Mouse (Mus musculus) skeletal muscle tissue, postnatal 0 days (tissue): Measurements from ENCODE around the gene Baiap2. TPM values are rescaled to one million over a fixed set of nuclear protein-coding genes. Genes with fewer than 3 reads are reported as not detected.

ENCODE experiments used
- microRNA counts: library from miRNA; unstranded; fragments of <30 nt; microRNA quantifications from one replicate; lab custom pipeline; 2015
- microRNA-seq, 2 experiments: library from miRNA; unstranded; fragments of <30 nt; microRNA quantifications; one replicate each; pipeline ENCODE4; 2016
- polyA plus RNA-seq: library from polyadenylated mRNA; unstranded; fragments of >200 nt; fragmentation: Nextera tagmentation; extraction: Ambion mirVana; gene quantifications from 2 replicates; pipeline ENCODE4 v1.2.1, GENCODE M21; 2015

Baiap2 gene
- 6.2 and 11.2 TPM in 2 replicates for polyA plus RNA-seq

GRCm38 (mm10) chr11:119942727-119943427, at the start of gene Baiap2:
Baiap2 (plus strand) TSS chr11:119942763.

GRCm38 (mm10) chr11:119913291-119913934, 29.1 kb upstream of the Baiap2 start, which contains the start of gene Chmp6:
Chmp6 (plus strand) TSS chr11:119913441.

GRCm38 (mm10) chr11:120046553-120047191, 104.1 kb downstream of the Baiap2 start, which contains the start of gene Aatk:
Aatk (minus strand) TSS chr11:120047167.

MicroRNAs encoded within 50 kb of the gene (microRNA counts, 519-probe panel; counts per million panel counts)
- microRNA mmu-miR-338-3p (lab: Ali Mortazavi, UCI) (4,124 counts per million, percentile 80 among the panel's probes with 10 or more counts), microRNA mmu-miR-338-5p (lab: Ali Mortazavi, UCI) (296 counts per million, percentile 58 among the panel's probes with 10 or more counts)

Small RNA genes within 50 kb of the gene (microRNA-seq; reads per million reads assigned to microRNA genes)
- gene Mir3065 (0 reads per million in 2 experiments), gene Mir338 (0 reads per million in 2 experiments)

Other genes with a start within 250 kb of the Baiap2 start
- 48.5 and 56.3 TPM in 2 replicates for gene Chmp6, start 29.3 kb upstream of the Baiap2 start, polyA plus RNA-seq
- gene Aatk, start 104.4 kb downstream of the Baiap2 start, polyA plus RNA-seq, result 6.3 and 7.4 TPM in 2 replicates
- gene Cep131, start 144.1 kb downstream of the Baiap2 start, polyA plus RNA-seq, result 16.1 and 17.1 TPM in 2 replicates
- gene Tepsin, start 156.0 kb downstream of the Baiap2 start, polyA plus RNA-seq, result 8.4 and 8.9 TPM in 2 replicates
- gene Ndufaf8, start 156.2 kb downstream of the Baiap2 start, polyA plus RNA-seq, result 89.7 and 97.9 TPM in 2 replicates
- gene Slc38a10, start 208.6 kb downstream of the Baiap2 start, polyA plus RNA-seq, result 36.1 and 43.6 TPM in 2 replicates